Mouse (Mus musculus): Measurements from ENCODE around the gene Dhodh.
A peak's percentile ranks its signal among the peaks of the same experiment; 100 is the strongest.

Dhodh gene

DNA sequence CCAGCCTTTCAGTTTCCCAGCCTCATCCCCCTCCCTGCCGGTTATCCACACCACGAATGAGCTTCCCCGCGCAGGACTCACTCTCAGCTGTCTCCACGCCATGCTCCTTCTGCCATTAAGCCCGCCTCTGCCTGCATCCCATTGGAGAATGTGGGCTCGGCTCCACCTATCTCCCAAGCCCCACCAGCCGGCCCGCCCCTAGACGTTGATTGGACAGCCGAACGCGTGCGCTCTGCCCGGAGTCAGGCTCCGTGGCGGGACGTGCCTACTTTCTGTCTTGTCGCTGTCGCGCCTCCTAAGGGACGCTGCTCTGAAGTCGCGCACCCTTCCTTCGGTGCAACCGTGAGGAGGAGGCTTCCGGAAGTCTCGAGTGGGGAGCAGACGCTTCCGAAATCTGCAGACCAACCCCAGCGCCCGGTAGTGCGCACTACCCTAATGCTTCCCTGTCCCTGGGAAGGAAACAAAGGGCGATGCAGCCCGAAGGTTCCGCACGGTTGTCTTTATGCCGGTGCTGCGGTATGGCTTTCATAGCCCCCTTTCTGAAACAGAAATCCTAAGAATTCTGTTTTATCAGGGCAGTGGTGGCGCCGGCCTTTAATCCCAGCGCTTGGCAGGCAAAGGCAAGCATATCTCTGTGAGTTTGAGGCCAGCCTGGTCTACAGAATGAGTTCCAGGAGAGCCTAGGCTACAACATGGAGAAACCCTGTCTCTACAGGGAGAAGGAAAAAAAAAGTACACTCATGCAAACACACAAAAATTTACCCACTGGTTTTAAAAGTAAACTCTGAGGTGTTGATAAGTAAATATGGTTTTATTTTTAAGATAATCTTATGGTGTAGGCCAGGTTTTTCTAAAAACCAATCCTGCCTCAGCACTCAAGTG lies at the start of gene Dhodh:
Dhodh (minus strand) TSS at position 403 of the 882 bp plus-strand sequence.
- DNase-seq: peak; percentile 92 to 94

GRCm38 (mm10) chr8:109656860-109657259 lies 48.4 kb upstream of the Dhodh start:
- DNase-seq: no peak

GRCm38 (mm10) chr8:109650801-109651200 lies 42.3 kb upstream of the Dhodh start:
- no peak for DNase-seq

GRCm38 (mm10) chr8:109648469-109648868 lies 40.0 kb upstream of the Dhodh start:
- DNase-seq: no peak

- DNase-seq: no peak
Observed at GRCm38 (mm10) chr8:109647331-109647730, 38.9 kb upstream of the Dhodh start.

DNA sequence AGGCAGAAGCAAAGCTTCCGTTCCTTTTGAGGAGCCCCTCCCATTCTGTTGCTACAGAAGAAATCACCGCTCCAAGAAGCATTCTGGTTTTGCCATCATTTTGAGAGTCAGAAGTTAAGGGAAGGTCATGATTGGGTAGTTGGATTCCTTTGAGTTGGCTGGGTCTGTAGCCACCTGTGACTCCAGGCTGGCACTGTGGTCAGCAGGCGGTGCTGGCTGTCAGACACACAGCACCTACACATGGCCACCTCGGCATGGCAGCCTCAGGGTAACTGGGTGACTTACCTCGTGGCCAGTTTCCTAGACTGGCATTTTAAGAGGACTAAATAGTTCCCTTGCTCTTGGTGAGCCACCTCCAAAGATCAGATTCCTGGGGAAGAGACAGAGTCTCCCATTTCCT lies 32.8 kb upstream of the Dhodh start:
- no peak for DNase-seq

- no peak for DNase-seq
Observed at GRCm38 (mm10) chr8:109640410-109640809, 31.9 kb upstream of the Dhodh start.

GRCm38 (mm10) chr8:109638851-109639250 lies 30.4 kb upstream of the Dhodh start:
- no peak for DNase-seq

DNA sequence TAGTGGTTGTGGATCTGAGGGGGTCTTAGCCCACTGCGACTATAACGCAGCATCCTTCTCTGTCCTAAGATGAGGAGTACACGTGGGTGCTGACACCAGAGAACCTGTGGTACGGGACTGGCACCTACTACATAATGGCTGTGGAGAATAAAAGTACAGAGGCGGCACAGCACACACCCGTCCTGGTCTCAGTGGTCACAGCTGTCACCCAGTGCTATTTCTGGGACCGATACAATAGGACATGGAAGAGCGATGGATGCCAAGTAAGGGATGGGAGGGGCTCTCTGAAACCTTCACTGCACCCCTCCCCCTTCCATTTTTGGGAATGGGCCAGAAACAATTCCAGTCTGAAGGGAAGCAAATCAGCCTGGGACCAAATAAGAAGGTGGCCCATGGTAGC lies 26.7 kb upstream of the Dhodh start:
- DNase-seq: no peak

- no peak for DNase-seq
Observed at GRCm38 (mm10) chr8:109632498-109632897, 24.0 kb upstream of the Dhodh start.

DNA sequence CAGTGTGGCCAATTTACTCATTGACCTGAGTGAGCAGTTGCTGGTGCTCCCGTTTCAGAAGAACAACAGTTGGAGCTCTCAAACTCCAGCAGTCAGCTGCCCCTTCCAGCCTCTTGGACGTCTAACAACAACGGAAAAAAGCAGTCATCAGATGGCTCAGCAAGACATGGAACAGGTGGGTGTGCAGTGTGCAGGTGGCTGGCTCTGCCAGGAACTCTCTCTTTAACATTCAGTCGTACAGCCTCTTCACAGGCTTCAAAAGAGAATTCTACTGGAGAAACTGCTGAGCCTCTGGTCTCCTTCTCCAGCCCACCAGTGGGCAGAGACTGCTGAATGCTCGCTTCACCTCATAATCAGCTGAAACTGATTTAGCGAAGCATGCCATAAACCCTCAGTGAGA lies 20.2 kb upstream of the Dhodh start:
- DNase-seq: no peak

GRCm38 (mm10) chr8:109615569-109615968 lies 7.1 kb upstream of the Dhodh start:
- DNase-seq: no peak

GRCm38 (mm10) chr8:109614243-109615210 lies 6.1 kb upstream of the Dhodh start, which contains the start of gene Pkd1l3:
Gene Pkd1l3, plus strand, starts transcription at chr8:109614517.
- no peak for DNase-seq

DNA sequence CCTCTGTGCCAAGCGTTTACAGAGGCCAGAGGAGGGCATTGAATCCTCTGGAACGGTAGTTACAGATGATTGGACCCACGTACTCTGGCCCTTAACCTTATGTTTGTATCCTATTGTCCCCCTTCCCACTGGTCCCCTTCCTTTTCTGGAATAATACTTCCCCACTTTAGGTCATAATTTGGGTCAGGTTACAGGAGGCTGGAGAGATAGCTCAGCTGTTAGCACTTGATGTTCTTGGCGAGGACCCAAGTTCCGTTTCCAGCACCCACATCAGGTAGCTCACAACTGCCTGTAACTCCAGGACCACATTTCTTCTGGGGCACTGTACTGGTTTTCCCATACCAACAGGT lies 655 bp upstream of the Dhodh start:
- DNase-seq: no peak

DNA sequence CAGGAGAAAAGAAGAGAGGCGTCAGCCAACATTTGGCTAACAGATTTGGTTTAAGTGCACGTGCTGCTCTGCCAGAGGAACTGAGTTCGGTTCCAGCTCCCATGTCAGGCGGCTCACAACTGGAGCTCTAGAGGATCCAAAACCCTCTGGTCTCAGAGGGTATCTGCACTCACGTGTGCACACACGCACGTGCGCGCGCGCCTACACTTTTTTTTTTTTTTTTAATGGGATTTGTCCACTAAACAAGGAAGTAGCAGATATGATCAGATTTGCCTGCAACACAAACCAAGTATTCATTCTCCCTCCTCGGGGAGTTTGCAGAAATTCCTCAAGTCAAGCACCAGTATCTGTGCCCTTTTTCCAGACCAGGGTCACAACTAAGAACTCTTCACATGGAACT lies 823 bp downstream of the Dhodh start:
- DNase-seq: no peak

GRCm38 (mm10) chr8:109606725-109607124 lies 1.7 kb downstream of the Dhodh start:
- DNase-seq: no peak

- peak; percentile 26 to 60 for DNase-seq
Observed at GRCm38 (mm10) chr8:109595854-109596253, 12.6 kb downstream of the Dhodh start.

DNA sequence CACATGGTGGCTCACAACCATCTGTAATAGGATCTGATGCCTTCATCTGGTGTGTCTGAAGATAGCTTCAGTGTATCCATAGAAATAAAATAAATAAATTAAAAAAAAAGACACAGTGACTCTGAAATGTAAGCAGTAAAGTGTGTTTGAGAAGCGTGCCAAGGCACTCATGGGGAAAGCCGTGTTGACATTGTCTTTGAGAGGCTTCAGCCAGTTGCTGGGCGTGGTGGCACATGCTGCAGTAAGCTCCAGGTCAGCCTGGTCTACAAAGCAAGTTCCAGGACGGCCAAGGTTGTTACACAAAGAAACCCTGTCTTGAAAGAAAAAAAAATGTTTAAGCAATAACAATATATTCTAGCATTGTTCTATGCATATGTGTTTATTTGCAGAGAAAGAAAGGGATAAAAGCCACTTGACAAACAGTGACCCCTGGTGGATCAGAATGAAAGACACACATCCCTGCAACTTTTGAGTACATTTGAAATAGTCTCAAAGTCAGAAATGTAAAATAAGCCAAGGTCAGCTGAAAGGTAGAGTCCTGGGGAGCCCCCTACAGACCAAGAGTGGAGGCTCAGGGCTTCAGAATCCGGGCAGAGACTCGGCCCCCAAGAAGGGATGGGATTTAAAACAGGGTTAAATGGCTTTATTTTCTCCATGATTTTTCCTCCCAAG lies 15.2 kb downstream of the Dhodh start:
- no peak for DNase-seq

GRCm38 (mm10) chr8:109592164-109592563 lies 16.3 kb downstream of the Dhodh start:
- no peak for DNase-seq

DNA sequence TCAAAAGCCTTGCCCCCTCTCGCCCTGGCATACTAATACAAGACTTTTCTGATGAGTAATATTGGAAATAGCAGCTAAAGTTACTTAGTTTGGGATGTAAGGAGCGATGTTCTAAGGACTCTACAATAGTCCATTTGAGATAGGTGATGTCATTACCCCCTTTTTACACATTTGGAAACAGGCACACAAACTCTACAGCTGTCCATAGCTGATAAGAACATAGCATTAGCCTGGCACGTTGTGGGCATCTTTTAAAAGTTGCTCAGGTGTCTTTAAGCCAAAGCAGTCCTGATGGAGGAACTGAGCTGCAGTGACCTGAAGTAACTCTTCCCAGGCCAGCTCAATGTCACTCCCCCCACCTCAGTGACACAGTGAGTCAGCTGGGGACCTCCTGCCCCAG lies 17.1 kb downstream of the Dhodh start:
- no peak for DNase-seq

- DNase-seq: no peak
Observed at GRCm38 (mm10) chr8:109590901-109591300, 17.6 kb downstream of the Dhodh start.

DNA sequence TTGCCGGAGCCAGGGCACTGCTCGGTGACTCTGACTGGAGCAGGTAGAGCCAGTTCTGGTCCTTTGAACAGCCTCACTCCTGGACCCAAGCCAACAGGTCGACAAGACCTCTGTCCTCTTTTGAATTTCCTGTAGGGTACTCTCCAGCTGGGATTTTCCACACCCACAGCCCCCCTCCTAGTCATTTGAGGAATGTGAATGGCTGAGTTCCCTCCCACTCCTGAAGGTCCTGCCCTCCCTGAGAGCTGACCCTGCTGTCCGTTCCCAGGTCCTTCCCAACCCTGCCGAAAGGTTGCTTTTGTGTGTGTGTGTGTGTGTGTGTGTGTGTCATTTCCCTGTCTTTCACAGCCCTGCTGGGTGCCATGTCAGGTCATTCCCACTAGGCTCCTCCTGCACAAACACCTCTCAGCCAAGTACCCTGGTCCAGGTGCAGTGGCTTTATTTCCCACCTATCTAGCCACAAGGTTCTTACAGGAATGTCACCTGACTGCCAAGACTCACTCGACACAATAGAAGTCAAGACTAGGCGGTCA lies 21.4 kb downstream of the Dhodh start:
- no peak for DNase-seq

DNA sequence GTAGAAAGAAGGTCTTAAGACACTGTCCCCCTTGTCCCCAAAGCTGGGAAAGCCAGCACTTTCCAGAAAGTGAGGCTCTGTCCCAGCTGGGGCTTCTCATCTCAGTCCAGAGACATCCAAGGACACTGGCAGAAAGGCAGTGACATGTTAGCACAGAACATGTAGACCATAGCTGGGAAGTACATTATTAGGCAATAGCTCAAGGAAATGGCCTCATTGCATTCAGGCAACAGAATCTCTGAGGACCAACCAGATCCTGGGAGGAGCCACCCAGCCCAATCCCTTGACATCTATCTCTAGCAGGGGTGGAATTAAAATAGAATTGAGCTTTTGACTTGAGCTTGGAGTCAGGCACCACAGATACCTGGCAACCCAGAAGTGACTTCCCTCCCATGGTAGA lies 22.8 kb downstream of the Dhodh start:
- no peak for DNase-seq
